ENCODE assay signal across 11 mouse cellular contexts in genomic region chr11:6184202-6184935, GRCm38 (mm10). TPM values are rescaled to one million over a fixed set of nuclear protein-coding genes. Genes with fewer than 3 reads are reported as not detected.
DNase-seq lines count a peak whose midpoint lies in the region; ATAC-seq and TF ChIP-seq lines count a peak whose summit lies in the region.
"Had no signal": no experiment of that assay in that cellular context is flagged by ENCODE, and none has a peak within 500 bp of the region (broad histone marks: within the 10 kb centered on the region; RNA-seq: fewer than 3 reads in every experiment).

No protein-coding gene starts in this region.

- no peaks in the 10 kb centered on the region for H3K36me3 ChIP-seq in heart, embryonic 11.5 days (ENCODE audit: control insufficient read depth, insufficient read depth, low read length)
- peaks cover 11% of the 10 kb centered on the region; the same call in 1 of the 2 replicates for H3K36me3 ChIP-seq in heart, embryonic 10.5 days
- peaks cover 8% of the 10 kb centered on the region; the same call in 1 of the 2 replicates for H3K36me3 ChIP-seq in liver, postnatal 0 days (replicated peaks; ENCODE audit: insufficient read depth, low read length)

- TF ChIP-seq CTCF in liver, postnatal 0 days (IDR thresholded peaks at IDR 0.05; ENCODE audit: low read depth): no peak
- TF ChIP-seq CTCF in cerebellum, adult 2 months (IDR thresholded peaks at IDR 0.05; ENCODE audit: borderline replicate concordance, insufficient read depth, low read depth, low read length): no peak

- H3K27me3 ChIP-seq in heart, embryonic 11.5 days (ENCODE audit: control insufficient read depth, insufficient read depth, low read length): no peaks in the 10 kb centered on the region
- H3K27me3 ChIP-seq in heart, embryonic 10.5 days (ENCODE audit: insufficient read depth, poor library complexity, severe bottlenecking): no peaks in the 10 kb centered on the region
- H3K27me3 ChIP-seq in liver, postnatal 0 days (ENCODE audit: insufficient read depth, low read length): no peaks in the 10 kb centered on the region
- H3K27me3 ChIP-seq in cerebellum, adult 2 months (ENCODE audit: control insufficient read depth, insufficient read depth, low read length): no peaks in the 10 kb centered on the region

- no peaks in the 10 kb centered on the region for H3K9me3 ChIP-seq in heart, embryonic 11.5 days (replicated peaks; ENCODE audit: control insufficient read depth, low read length)
- no peaks in the 10 kb centered on the region for H3K9me3 ChIP-seq in heart, embryonic 10.5 days
- no peaks in the 10 kb centered on the region for H3K9me3 ChIP-seq in liver, postnatal 0 days (ENCODE audit: low read length)

- TF ChIP-seq EP300 in liver, postnatal 0 days (IDR thresholded peaks at IDR 0.05; ENCODE audit: low read depth): no peak

- H3K9ac ChIP-seq in heart, embryonic 11.5 days (ENCODE audit: low read depth, low read length): no peak overlapping the region
- no peak overlapping the region for H3K9ac ChIP-seq in liver, postnatal 0 days (replicated peaks)

- H3K4me2 ChIP-seq in heart, embryonic 11.5 days: no peak overlapping the region
- no peak overlapping the region for H3K4me2 ChIP-seq in liver, postnatal 0 days (ENCODE audit: low read depth, low read length)

- ATAC-seq in heart, embryonic 11.5 days (replicated peaks; ENCODE audit: insufficient number of reproducible peaks, low FRiP score, low TSS enrichment): no peak
- ATAC-seq in liver, postnatal 0 days: peak; percentile 72
- no peak for ATAC-seq in granulocyte monocyte progenitor cell, adult 5-6 weeks (replicated peaks; ENCODE audit: poor library complexity, severe bottlenecking)

- no peak overlapping the region for H3K4me3 ChIP-seq in heart, embryonic 11.5 days (ENCODE audit: low read depth, low read length)
- no peak overlapping the region for H3K4me3 ChIP-seq in heart, embryonic 10.5 days
- H3K4me3 ChIP-seq in brown adipose tissue, adult 24 weeks (ENCODE audit: insufficient read depth, low read depth, low read length): no peak overlapping the region
- H3K4me3 ChIP-seq in liver, postnatal 0 days (ENCODE audit: low read depth, low read length): no peak overlapping the region
- no peak overlapping the region for H3K4me3 ChIP-seq in cerebellum, adult 2 months (replicated peaks; ENCODE audit: insufficient read depth, low read depth, low read length)

- peaks cover 13% of the 10 kb centered on the region for H3K4me1 ChIP-seq in heart, embryonic 11.5 days (ENCODE audit: control insufficient read depth, insufficient read depth, low read length)
- H3K4me1 ChIP-seq in heart, embryonic 10.5 days: peaks cover 27% of the 10 kb centered on the region
- peaks cover 27% of the 10 kb centered on the region for H3K4me1 ChIP-seq in brown adipose tissue, adult 24 weeks (ENCODE audit: control insufficient read depth, insufficient read depth, insufficient read length, low read length)
- peaks cover 20% of the 10 kb centered on the region for H3K4me1 ChIP-seq in liver, postnatal 0 days (ENCODE audit: insufficient read depth)
- H3K4me1 ChIP-seq in cerebellum, adult 2 months (ENCODE audit: control insufficient read depth, insufficient read depth, low read length): peaks cover 8% of the 10 kb centered on the region

- WGBS in heart, embryonic 11.5 days (ENCODE audit: insufficient replicate concordance): 69% methylated on average over 11 of the region's 11 CpGs
- 71% methylated on average over 11 of the region's 11 CpGs for WGBS in heart, embryonic 10.5 days
- WGBS in liver, postnatal 0 days (ENCODE audit: insufficient replicate concordance): 31% methylated on average over 11 of the region's 11 CpGs
- 55% methylated on average over 11 of the region's 11 CpGs for WGBS in cerebellum, adult 2 months

- no peak for TF ChIP-seq POLR2A in cerebellum, adult 2 months (IDR thresholded peaks at IDR 0.05; ENCODE audit: borderline replicate concordance, insufficient read depth, low read length)

- H3K27ac ChIP-seq in heart, embryonic 11.5 days (ENCODE audit: low read depth, low read length): 0 out of 2 replicates have a peak overlapping the region, but pooled peaks have one; percentile 6
- H3K27ac ChIP-seq in heart, embryonic 10.5 days: no peak overlapping the region
- H3K27ac ChIP-seq in brown adipose tissue, adult 24 weeks (replicated peaks; ENCODE audit: low read depth, low read length): peak overlapping the region; percentile 69; the same call in 1 of the 2 replicates
- peak overlapping the region; percentile 66 for H3K27ac ChIP-seq in liver, postnatal 0 days (ENCODE audit: low read depth)
- H3K27ac ChIP-seq in cerebellum, adult 2 months (ENCODE audit: insufficient read depth, low read length): no peak overlapping the region
- H3K27ac ChIP-seq: kidney, postnatal 0 days had no signal

- DNase-seq in heart, embryonic 10.5 days (ENCODE audit: low spot score): no peak
- DNase-seq in A20 (ENCODE audit: low read depth, low spot score): peak; percentile 72
- DNase-seq in liver, postnatal 0 days: no peak
- DNase-seq in cerebellum, adult 2 months: no peak
- no peak for DNase-seq in cerebellum, adult 9-11 months
- DNase-seq: cerebellum, adult 11 months had no signal

RNA-seq across cellular contexts. Expression of gene A730071L15Rik, which starts 15.5 kb away (rescaled TPM):
- polyA plus RNA-seq in heart, embryonic 11.5 days (2014; fragmentation: Nextera tagmentation; extraction: Ambion mirVana): 0.28 and 0.84 TPM in 2 replicates
- polyA plus RNA-seq in heart, embryonic 10.5 days (2016; fragmentation: Nextera tagmentation; extraction: Ambion mirVana): 0.14 and 0.43 TPM in 2 replicates
- polyA plus RNA-seq in brown adipose tissue, adult 24 weeks (2012; ENCODE audit: insufficient read depth, insufficient read length, missing spikeins): not detected in 2 replicates
- polyA plus RNA-seq in liver, postnatal 0 days (2015; fragmentation: Nextera tagmentation; extraction: Ambion mirVana): 0.28 and 0.31 TPM in 2 replicates
- polyA plus RNA-seq in cerebellum, adult 2 months (2012; rRNA removed): 0.15 and 0.16 TPM in 2 replicates
- total RNA-seq in granulocyte monocyte progenitor cell, adult 5-6 weeks (2014; fragmentation: Nextera tagmentation): not detected in 2 replicates
- total RNA-seq in granulocyte monocyte progenitor cell, adult 5-6 weeks (2017): 1.3 TPM in 1 of 2 replicates, not detected in the other

RNA-seq across cellular contexts. Expression of gene Nudcd3, which starts 15.8 kb away (rescaled TPM):
- polyA plus RNA-seq in heart, embryonic 11.5 days (2014; fragmentation: Nextera tagmentation; extraction: Ambion mirVana): 28.8 and 33.7 TPM in 2 replicates
- polyA plus RNA-seq in heart, embryonic 10.5 days (2016; fragmentation: Nextera tagmentation; extraction: Ambion mirVana): 37.1 and 37.4 TPM in 2 replicates
- polyA plus RNA-seq in brown adipose tissue, adult 24 weeks (2012; ENCODE audit: insufficient read depth, insufficient read length, missing spikeins): 19.4 and 22.0 TPM in 2 replicates
- 7.7 and 9.2 TPM in 2 replicates for polyA plus RNA-seq in liver, postnatal 0 days (2015; fragmentation: Nextera tagmentation; extraction: Ambion mirVana)
- polyA plus RNA-seq in cerebellum, adult 2 months (2012; rRNA removed): 91.5 and 96.0 TPM in 2 replicates
- 27.0 and 29.7 TPM in 2 replicates for total RNA-seq in granulocyte monocyte progenitor cell, adult 5-6 weeks (2014; fragmentation: Nextera tagmentation)
- 27.0 and 35.4 TPM in 2 replicates for total RNA-seq in granulocyte monocyte progenitor cell, adult 5-6 weeks (2017)

RNA-seq across cellular contexts. Expression of gene Npc1l1, which starts 45.6 kb away (rescaled TPM):
- not detected in 2 replicates for polyA plus RNA-seq in heart, embryonic 11.5 days (2014; fragmentation: Nextera tagmentation; extraction: Ambion mirVana)
- polyA plus RNA-seq in heart, embryonic 10.5 days (2016; fragmentation: Nextera tagmentation; extraction: Ambion mirVana): 0.06 TPM in 1 of 2 replicates, not detected in the other
- not detected in 2 replicates for polyA plus RNA-seq in brown adipose tissue, adult 24 weeks (2012; ENCODE audit: insufficient read depth, insufficient read length, missing spikeins)
- polyA plus RNA-seq in liver, postnatal 0 days (2015; fragmentation: Nextera tagmentation; extraction: Ambion mirVana): not detected in 2 replicates
- polyA plus RNA-seq in cerebellum, adult 2 months (2012; rRNA removed): 1.2 and 1.3 TPM in 2 replicates
- not detected in 2 replicates for total RNA-seq in granulocyte monocyte progenitor cell, adult 5-6 weeks (2014; fragmentation: Nextera tagmentation)
- not detected in 2 replicates for total RNA-seq in granulocyte monocyte progenitor cell, adult 5-6 weeks (2017)
- polyA plus RNA-seq: neural tube, embryonic 11.5 days had no signal

Comparison
In these comparisons a context has a peak if more than half of its experiments do, and no peak if none do; other contexts are left out.
1. H3K27ac ChIP-seq: peak in heart, embryonic 11.5 days (single experiment), brown adipose tissue, adult 24 weeks (single experiment) and liver, postnatal 0 days (single experiment); none in heart, embryonic 10.5 days (single experiment) and cerebellum, adult 2 months (single experiment).